Mouse (Mus musculus): ENCODE data around the gene Kcns1. TPM values are rescaled to one million over a fixed set of nuclear protein-coding genes. Genes with fewer than 3 reads are reported as not detected.

Kcns1 gene
- polyA plus RNA-seq, 1 experiment from 2014 or later, result not detected

GRCm38 (mm10) chr2:164164941-164165340 lies 6.0 kb downstream of the Kcns1 start:
- Histone ChIP-seq H3K9me3 (no peaks in the 10 kb centered on the region), H3K4me3 (no peak overlapping the region), H3K4me1 (peaks cover 11% of the 10 kb centered on the region), H3K27ac (no peak overlapping the region), H3K36me3 (no peaks in the 10 kb centered on the region), H3K27me3 (ENCODE audit: insufficient read depth, poor library complexity, severe bottlenecking) (peaks cover 70% of the 10 kb centered on the region)
- no peak for DNase-seq (ENCODE audit: low spot score)
- WGBS, result 90% methylated on average over 5 of the region's 5 CpGs

- no peak for DNase-seq (ENCODE audit: low spot score)
- H3K9me3 ChIP-seq, result no peaks in the 10 kb centered on the region
- WGBS, result 76% methylated on average over 11 of the region's 11 CpGs
- H3K4me3 ChIP-seq, result no peak overlapping the region
- peaks cover 37% of the 10 kb centered on the region for H3K27me3 ChIP-seq (ENCODE audit: insufficient read depth, poor library complexity, severe bottlenecking)
- no peaks in the 10 kb centered on the region for H3K4me1 ChIP-seq
- no peaks in the 10 kb centered on the region for H3K36me3 ChIP-seq
- no peak overlapping the region for H3K27ac ChIP-seq
These were observed 9.3 kb downstream of the Kcns1 start for GRCm38 (mm10) chr2:164161515-164162055.

- no peak for DNase-seq (ENCODE audit: low spot score)
- H3K9me3 ChIP-seq, result no peaks in the 10 kb centered on the region
- H3K36me3 ChIP-seq, result peaks cover 6% of the 10 kb centered on the region; the same call in 1 of the 2 replicates
- WGBS, result 82% methylated on average over 2 of the region's 2 CpGs
- no peaks in the 10 kb centered on the region for H3K4me1 ChIP-seq
- no peak overlapping the region for H3K4me3 ChIP-seq
- no peak overlapping the region for H3K27ac ChIP-seq
- peaks cover 12% of the 10 kb centered on the region; the same call in 1 of the 2 replicates for H3K27me3 ChIP-seq (ENCODE audit: insufficient read depth, poor library complexity, severe bottlenecking)
These were observed 12.1 kb downstream of the Kcns1 start for GRCm38 (mm10) chr2:164158838-164159237.

GRCm38 (mm10) chr2:164156158-164156557 lies 14.8 kb downstream of the Kcns1 start:
- Histone ChIP-seq H3K9me3 (no peaks in the 10 kb centered on the region), H3K27ac (no peak overlapping the region), H3K4me1 (no peaks in the 10 kb centered on the region), H3K27me3 (ENCODE audit: insufficient read depth, poor library complexity, severe bottlenecking) (no peaks in the 10 kb centered on the region), H3K36me3 (peaks cover 28% of the 10 kb centered on the region), H3K4me3 (no peak overlapping the region)
- DNase-seq (ENCODE audit: low spot score), result no peak
- 83% methylated on average over 7 of the region's 7 CpGs for WGBS

GRCm38 (mm10) chr2:164154007-164154406 lies 16.9 kb downstream of the Kcns1 start:
- H3K36me3 ChIP-seq, result peaks cover 28% of the 10 kb centered on the region
- no peaks in the 10 kb centered on the region for H3K9me3 ChIP-seq
- no peak for DNase-seq (ENCODE audit: low spot score)
- no peak overlapping the region for H3K27ac ChIP-seq
- H3K4me1 ChIP-seq, result peaks cover 15% of the 10 kb centered on the region
- 92% methylated on average over 10 of the region's 10 CpGs for WGBS
- H3K4me3 ChIP-seq, result no peak overlapping the region
- no peaks in the 10 kb centered on the region for H3K27me3 ChIP-seq (ENCODE audit: insufficient read depth, poor library complexity, severe bottlenecking)

GRCm38 (mm10) chr2:164152341-164152740 lies 18.6 kb downstream of the Kcns1 start:
- H3K4me1 ChIP-seq, result peaks cover 15% of the 10 kb centered on the region
- no peak overlapping the region for H3K4me3 ChIP-seq
- H3K27me3 ChIP-seq (ENCODE audit: insufficient read depth, poor library complexity, severe bottlenecking), result no peaks in the 10 kb centered on the region
- no peaks in the 10 kb centered on the region for H3K9me3 ChIP-seq
- 87% methylated on average over 11 of the region's 11 CpGs for WGBS
- no peak for DNase-seq (ENCODE audit: low spot score)
- peaks cover 28% of the 10 kb centered on the region for H3K36me3 ChIP-seq
- no peak overlapping the region for H3K27ac ChIP-seq

- H3K9me3 ChIP-seq, result no peaks in the 10 kb centered on the region
- H3K27ac ChIP-seq, result peak overlapping the region; percentile 71
- H3K27me3 ChIP-seq (ENCODE audit: insufficient read depth, poor library complexity, severe bottlenecking), result no peaks in the 10 kb centered on the region
- H3K4me1 ChIP-seq, result peaks cover 15% of the 10 kb centered on the region
- 44% methylated on average over 14 of the region's 14 CpGs for WGBS
- DNase-seq (ENCODE audit: low spot score), result no peak
- H3K36me3 ChIP-seq, result peaks cover 22% of the 10 kb centered on the region
- H3K4me3 ChIP-seq, result no peak overlapping the region
These were observed 20.7 kb downstream of the Kcns1 start for GRCm38 (mm10) chr2:164150086-164150760.

GRCm38 (mm10) chr2:164146556-164146955 lies 24.4 kb downstream of the Kcns1 start:
- no peaks in the 10 kb centered on the region for H3K9me3 ChIP-seq

GRCm38 (mm10) chr2:164144541-164144940 lies 26.4 kb downstream of the Kcns1 start:
- Histone ChIP-seq H3K27me3 (ENCODE audit: insufficient read depth, poor library complexity, severe bottlenecking) (no peaks in the 10 kb centered on the region), H3K4me3 (no peak overlapping the region), H3K9me3 (no peaks in the 10 kb centered on the region), H3K4me1 (peaks cover 36% of the 10 kb centered on the region), H3K36me3 (no peaks in the 10 kb centered on the region), H3K27ac (no peak overlapping the region)
- no peak for DNase-seq (ENCODE audit: low spot score)
- 68% methylated on average over 10 of the region's 10 CpGs for WGBS

More at GRCm38 (mm10) chr2:164146556-164146955, 24.4 kb downstream of the Kcns1 start:
- H3K27ac ChIP-seq, result no peak overlapping the region
- no peak for DNase-seq (ENCODE audit: low spot score)
- peaks cover 34% of the 10 kb centered on the region for H3K4me1 ChIP-seq
- 92% methylated on average over 12 of the region's 12 CpGs for WGBS
- no peaks in the 10 kb centered on the region for H3K27me3 ChIP-seq (ENCODE audit: insufficient read depth, poor library complexity, severe bottlenecking)
- no peak overlapping the region for H3K4me3 ChIP-seq
- peaks cover 3% of the 10 kb centered on the region; the same call in 1 of the 2 replicates for H3K36me3 ChIP-seq

- Histone ChIP-seq H3K4me3 (no peak overlapping the region), H3K36me3 (no peaks in the 10 kb centered on the region), H3K4me1 (peaks cover 35% of the 10 kb centered on the region), H3K9me3 (no peaks in the 10 kb centered on the region), H3K27me3 (ENCODE audit: insufficient read depth, poor library complexity, severe bottlenecking) (no peaks in the 10 kb centered on the region), H3K27ac (no peak overlapping the region)
- WGBS, result 85% methylated on average over 6 of the region's 6 CpGs
- no peak for DNase-seq (ENCODE audit: low spot score)
These were observed 26.9 kb downstream of the Kcns1 start for GRCm38 (mm10) chr2:164144025-164144424.

- Histone ChIP-seq H3K27me3 (ENCODE audit: insufficient read depth, poor library complexity, severe bottlenecking) (no peaks in the 10 kb centered on the region), H3K4me3 (no peak overlapping the region), H3K4me1 (peaks cover 50% of the 10 kb centered on the region), H3K27ac (peak overlapping the region; percentile 78), H3K36me3 (no peaks in the 10 kb centered on the region), H3K9me3 (no peaks in the 10 kb centered on the region)
- no peak for DNase-seq (ENCODE audit: low spot score)
- WGBS, result 23% methylated on average over 10 of the region's 10 CpGs
These were observed 28.9 kb downstream of the Kcns1 start for GRCm38 (mm10) chr2:164142021-164142420.

- DNase-seq (ENCODE audit: low spot score), result no peak
- Histone ChIP-seq H3K27ac (peak overlapping the region; percentile 37), H3K4me1 (peaks cover 59% of the 10 kb centered on the region), H3K27me3 (ENCODE audit: insufficient read depth, poor library complexity, severe bottlenecking) (no peaks in the 10 kb centered on the region), H3K4me3 (no peak overlapping the region), H3K36me3 (no peaks in the 10 kb centered on the region), H3K9me3 (no peaks in the 10 kb centered on the region)
- 65% methylated on average over 6 of the region's 6 CpGs for WGBS
These were observed 33.2 kb downstream of the Kcns1 start for GRCm38 (mm10) chr2:164137754-164138153.

- no peak overlapping the region for H3K4me3 ChIP-seq
- 30% methylated on average over 2 of the region's 2 CpGs for WGBS
- H3K27me3 ChIP-seq (ENCODE audit: insufficient read depth, poor library complexity, severe bottlenecking), result no peaks in the 10 kb centered on the region
- H3K4me1 ChIP-seq, result peaks cover 46% of the 10 kb centered on the region
- no peaks in the 10 kb centered on the region for H3K9me3 ChIP-seq
- no peak for DNase-seq (ENCODE audit: low spot score)
- peak overlapping the region; percentile 37; the same call in 1 of the 2 replicates for H3K27ac ChIP-seq
- no peaks in the 10 kb centered on the region for H3K36me3 ChIP-seq
These were observed 34.5 kb downstream of the Kcns1 start for GRCm38 (mm10) chr2:164136393-164136792.

Measured in heart, embryonic 10.5 days (tissue).